Mouse (Mus musculus) hindbrain, embryonic 16.5 days (tissue): ENCODE measurements at regions not wholly inside any gene's neighbourhood (a gene's known extent, or its start where the extent isn't known, plus 50 kb on each side); places are given as distances from the start of the nearest gene placed in this dataset.
"Not testable (repeated sequence)": the region's sequence is repeated elsewhere in the genome, so short reads cannot be mapped to it uniquely, and the experiment has no call there.

ENCODE experiments used
- ATAC-seq: fragments of 200-750 bp; cut with Nextera tagmentation; 2 replicates; pipeline ENCODE4 v1.8.0; 2017; ENCODE audit warnings: moderate TSS enrichment, moderate library complexity
- H3K27ac ChIP-seq: fragments of 300-500 bp; sonication (generic); 2 replicates; pipeline ENCODE4 v1.5.1; 2014; ENCODE audit warnings: low read depth, mild to moderate bottlenecking, control low read depth, low read length, moderate library complexity
- H3K27me3 ChIP-seq: fragments of 300-500 bp; sonication (generic); replicated peaks from 2 replicates; pipeline ENCODE4 v1.6.1; 2014; ENCODE audit warnings: low read length; ENCODE audit not compliant: control insufficient read depth, insufficient read depth
- H3K36me3 ChIP-seq: fragments of 300-500 bp; sonication (generic); 2 replicates; pipeline ENCODE4 v1.6.1; 2014; ENCODE audit warnings: mild to moderate bottlenecking, low read length, moderate library complexity, mixed read lengths; ENCODE audit not compliant: control insufficient read depth, insufficient read depth
- H3K4me1 ChIP-seq: fragments of 300-500 bp; sonication (generic); 2 replicates; pipeline ENCODE4 v1.6.1; 2014; ENCODE audit warnings: low read depth, low read length; ENCODE audit not compliant: control insufficient read depth, insufficient read depth
- H3K4me2 ChIP-seq: fragments of 300-500 bp; sonication (generic); 2 replicates; pipeline ENCODE4 v1.6.1; 2014; ENCODE audit warnings: mild to moderate bottlenecking, low read length, control low read depth, moderate library complexity
- H3K4me3 ChIP-seq: fragments of 300-500 bp; sonication (generic); 2 replicates; pipeline ENCODE4 v1.5.1; 2014; ENCODE audit warnings: mild to moderate bottlenecking, low read length, control low read depth, moderate library complexity
- H3K9ac ChIP-seq: fragments of 300-500 bp; sonication (generic); 2 replicates; pipeline ENCODE4 v1.6.1; 2014; ENCODE audit warnings: low read depth, mild to moderate bottlenecking, control low read depth, low read length, moderate library complexity
- H3K9me3 ChIP-seq: fragments of 300-500 bp; sonication (generic); 2 replicates; pipeline ENCODE4 v1.6.1; 2014; ENCODE audit warnings: mild to moderate bottlenecking, low read length, moderate library complexity; ENCODE audit not compliant: control insufficient read depth
- WGBS: fragments of 180-500 bp; shearing (Covaris S2); extraction: QIAGEN DNeasy Blood & Tissue Kit; methylation state at CpG from one replicate; pipeline ENCODE4 v1.1.7; 2014; 5-methylcytosine and 5-hydroxymethylcytosine counted together

DNA sequence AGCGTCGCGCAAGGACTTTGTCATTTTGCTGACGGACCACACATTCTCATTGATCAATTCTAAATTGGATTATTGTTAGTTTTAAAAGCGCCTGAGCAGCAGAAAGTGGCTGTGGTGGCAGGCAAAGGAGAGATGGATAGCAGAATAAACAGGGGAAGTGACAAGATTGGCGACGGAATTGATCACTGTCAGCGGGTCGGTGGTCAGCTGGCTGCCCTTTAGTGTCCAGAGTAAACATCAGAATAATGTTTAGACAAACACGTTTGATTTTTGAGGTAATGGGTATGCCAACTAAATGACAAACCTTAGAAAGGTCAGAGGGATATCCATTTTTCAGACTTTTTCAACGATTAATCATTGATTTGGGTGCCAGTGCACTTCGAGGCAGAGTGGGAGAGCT lies 292.2 kb downstream of the Setd4 start:
- Histone ChIP-seq H3K9me3 (no peaks in the 10 kb centered on the region), H3K9ac (no peak overlapping the region), H3K27me3 (no peaks in the 10 kb centered on the region), H3K27ac (no peak overlapping the region), H3K4me1 (no peaks in the 10 kb centered on the region), H3K36me3 (no peaks in the 10 kb centered on the region), H3K4me3 (no peak overlapping the region), H3K4me2 (no peak overlapping the region)
- WGBS: 74% methylated on average over 12 of the region's 12 CpGs
- ATAC-seq: no peak

DNA sequence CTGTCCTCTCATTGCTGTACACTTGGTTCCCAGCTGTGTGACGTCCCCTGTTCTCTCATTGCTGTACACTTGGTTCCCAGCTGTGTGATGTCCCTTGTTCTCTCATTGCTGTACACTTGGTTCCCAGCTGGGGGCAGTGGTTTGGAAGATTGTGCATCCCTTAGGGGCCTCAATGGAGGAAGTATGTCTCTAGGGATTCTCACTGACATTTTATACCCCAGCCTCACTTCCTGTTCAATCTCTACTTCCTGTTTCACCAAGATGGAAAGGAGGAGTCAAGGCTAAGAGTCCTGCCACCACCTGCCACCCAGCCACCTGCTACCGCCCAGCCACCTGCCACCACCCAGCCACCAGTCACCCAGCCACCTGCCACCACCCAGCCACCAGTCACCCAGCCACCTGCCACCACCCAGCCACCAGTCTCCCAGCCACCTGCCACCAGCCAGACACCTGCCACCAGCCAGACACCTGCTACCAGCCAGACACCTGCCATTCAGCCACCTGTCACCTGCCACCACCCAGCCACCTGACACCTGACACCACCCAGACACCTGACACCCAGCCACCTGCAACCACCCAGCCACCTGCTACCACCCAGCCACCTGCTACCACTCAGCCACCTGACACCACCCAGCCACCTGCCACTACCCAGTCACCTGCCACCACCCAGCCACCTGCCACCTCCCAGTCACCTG lies 295.1 kb downstream of the Setd4 start:
- no peak for ATAC-seq
- whole genome bisulfite sequencing: 94% methylated on average over 2 of the region's 2 CpGs

DNA sequence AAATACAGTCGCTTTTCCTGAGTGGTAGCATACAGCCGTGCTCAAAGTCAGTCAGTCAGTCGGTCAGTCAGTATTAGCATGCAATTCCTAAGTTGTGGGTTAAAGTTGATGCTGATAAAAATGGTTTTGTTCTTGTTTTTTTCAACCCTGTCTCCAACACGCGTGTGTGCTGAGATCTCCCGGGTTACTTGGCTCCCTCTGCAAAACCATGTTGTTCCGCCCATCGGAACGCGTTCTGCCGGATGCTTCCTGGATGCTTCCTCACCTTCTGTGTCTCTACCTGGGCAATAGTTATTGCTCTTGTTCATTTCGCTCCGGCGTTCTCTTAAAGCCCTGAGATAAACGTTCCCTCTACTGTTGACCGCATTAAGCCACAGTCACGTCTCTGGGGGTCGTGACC lies 296.9 kb downstream of the Setd4 start:
- Histone ChIP-seq H3K4me2 (no peak overlapping the region), H3K27me3 (no peaks in the 10 kb centered on the region), H3K4me1 (no peaks in the 10 kb centered on the region), H3K9ac (no peak overlapping the region), H3K9me3 (no peaks in the 10 kb centered on the region), H3K4me3 (no peak overlapping the region), H3K36me3 (no peaks in the 10 kb centered on the region), H3K27ac (no peak overlapping the region)
- ATAC-seq: no peak
- 93% methylated on average over 18 of the region's 18 CpGs for WGBS

More for the DNA sequence above, 295.1 kb downstream of the Setd4 start:
- no peak overlapping the region for H3K9ac ChIP-seq
- no peaks in the 10 kb centered on the region for H3K9me3 ChIP-seq
- no peaks in the 10 kb centered on the region for H3K36me3 ChIP-seq
- H3K4me2 ChIP-seq: no peak overlapping the region
- H3K27ac ChIP-seq: no peak overlapping the region
- H3K4me1 ChIP-seq: no peaks in the 10 kb centered on the region
- H3K4me3 ChIP-seq: no peak overlapping the region
- H3K27me3 ChIP-seq: no peaks in the 10 kb centered on the region

DNA sequence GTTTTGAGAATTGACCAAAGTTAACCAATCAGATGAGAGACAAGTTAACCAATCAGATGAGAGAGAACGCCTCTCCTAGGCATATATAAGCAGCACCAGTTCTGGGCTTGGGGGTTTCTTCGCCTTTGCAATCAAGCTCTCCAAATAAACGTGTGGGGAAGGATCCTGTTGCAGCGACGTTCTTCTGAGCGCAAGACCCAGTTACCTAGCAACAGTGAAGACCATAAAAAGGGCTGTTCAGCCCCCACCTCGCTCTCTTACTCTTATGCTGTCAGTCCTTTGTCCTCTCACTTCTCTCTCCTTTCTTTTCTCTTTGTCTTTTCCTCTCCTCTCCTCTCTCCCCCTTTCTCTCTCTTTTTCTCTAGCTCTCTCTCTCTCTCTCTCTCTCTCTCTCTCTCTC lies 297.7 kb downstream of the Setd4 start:
- ATAC-seq, H3K9me3 ChIP-seq, H3K4me2 ChIP-seq, H3K4me3 ChIP-seq, H3K27me3 ChIP-seq, H3K9ac ChIP-seq, H3K4me1 ChIP-seq, H3K36me3 ChIP-seq, H3K27ac ChIP-seq: not testable (repeated sequence)
- WGBS: 55% methylated on average over 7 of the region's 7 CpGs

DNA sequence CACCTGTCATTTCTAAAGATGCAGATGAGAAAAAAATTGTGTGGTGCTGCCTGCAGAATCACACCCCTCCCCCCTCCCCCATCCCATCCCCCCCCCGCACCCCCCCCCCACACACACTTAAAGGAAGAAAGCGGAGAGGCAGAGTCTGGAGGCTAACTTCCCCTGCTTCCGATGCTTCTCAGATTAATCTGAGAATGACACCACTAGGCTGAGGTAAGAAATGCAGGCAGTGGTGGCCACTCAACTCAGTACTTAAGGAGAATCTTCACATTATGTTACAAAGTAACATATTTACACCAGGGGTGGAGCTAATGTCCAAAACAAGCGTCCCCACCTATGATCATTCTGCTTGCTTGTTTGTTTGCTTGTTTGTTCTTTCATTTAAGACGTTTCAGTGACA lies 309.4 kb downstream of the Setd4 start:
- Histone ChIP-seq H3K27me3 (peaks cover 10% of the 10 kb centered on the region; the same call in 1 of the 2 replicates), H3K9ac (no peak overlapping the region), H3K4me2 (no peak overlapping the region), H3K36me3 (no peaks in the 10 kb centered on the region), H3K27ac (no peak overlapping the region), H3K9me3 (no peaks in the 10 kb centered on the region), H3K4me1 (no peaks in the 10 kb centered on the region), H3K4me3 (no peak overlapping the region)
- WGBS: 35% methylated on average over 5 of the region's 5 CpGs
- ATAC-seq: no peak

DNA sequence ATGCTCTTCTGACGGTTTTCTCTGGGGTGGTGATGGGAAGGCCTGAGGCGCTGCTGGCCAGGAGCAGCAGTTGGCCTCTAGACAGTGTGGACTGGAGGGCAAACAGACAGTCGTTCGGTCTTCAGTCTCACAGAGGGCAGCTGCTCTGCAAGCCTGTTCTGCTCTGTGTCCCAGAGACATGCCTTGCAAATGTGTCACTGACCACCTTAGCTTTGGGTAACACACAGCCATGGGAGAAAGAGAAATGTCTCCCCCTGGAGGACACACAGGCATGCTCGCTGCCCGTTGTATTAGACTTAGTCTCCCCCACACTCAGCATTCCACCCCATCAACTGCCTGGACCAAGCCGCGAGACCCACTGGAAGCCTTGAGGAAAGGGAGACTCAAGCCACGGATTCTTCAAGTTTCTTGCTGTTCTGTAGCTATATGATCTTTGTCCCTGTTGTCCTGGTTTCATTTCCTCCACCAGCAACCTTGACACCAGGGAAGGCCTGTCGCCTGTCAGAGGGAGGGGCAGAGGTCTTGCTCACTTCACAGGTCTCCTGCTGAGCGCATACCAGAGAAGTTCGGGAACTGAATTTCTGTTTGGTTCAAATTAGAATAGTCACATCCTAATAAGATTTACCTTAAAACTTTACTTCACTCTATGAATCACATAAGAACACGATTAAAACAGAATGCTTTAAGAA lies 310.8 kb downstream of the Setd4 start:
- ATAC-seq: peak; percentile 82
- Histone ChIP-seq H3K4me3 (no peak overlapping the region), H3K27me3 (peaks cover 10% of the 10 kb centered on the region; the same call in 1 of the 2 replicates), H3K36me3 (no peaks in the 10 kb centered on the region), H3K4me2 (no peak overlapping the region), H3K4me1 (no peaks in the 10 kb centered on the region), H3K9me3 (no peaks in the 10 kb centered on the region), H3K27ac (no peak overlapping the region), H3K9ac (no peak overlapping the region)
- 21% methylated on average over 13 of the region's 13 CpGs for WGBS

DNA sequence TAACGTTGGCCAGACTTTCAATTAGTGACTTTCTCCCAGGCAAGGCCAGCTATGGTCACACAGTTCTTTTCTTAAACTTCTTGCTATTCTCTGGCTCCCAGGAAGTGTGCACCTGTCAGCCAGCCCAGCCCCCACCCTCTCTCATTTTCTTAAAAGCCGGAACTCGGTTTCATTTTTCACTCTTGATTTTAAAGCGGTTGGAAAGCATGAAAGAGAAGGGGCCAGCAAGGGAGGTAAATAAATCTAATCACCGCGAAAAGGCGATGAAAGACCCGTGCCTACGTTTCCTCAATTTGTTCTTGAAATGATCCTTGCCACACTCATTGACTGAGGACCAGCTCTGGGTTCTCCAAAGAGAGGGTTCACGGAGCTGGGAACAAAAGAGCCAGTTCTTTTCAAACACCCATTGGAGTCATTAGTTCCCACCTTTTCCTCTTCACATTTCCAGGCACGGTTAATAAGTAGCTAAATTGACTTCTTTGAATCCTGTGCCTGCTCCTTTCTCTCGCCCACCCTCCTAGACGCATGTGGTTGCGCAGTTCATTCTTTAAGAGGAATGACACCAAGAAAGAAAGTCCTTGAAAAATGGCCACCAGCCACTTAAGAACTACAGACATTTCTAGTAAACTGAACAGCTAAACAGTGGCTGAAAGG lies 311.6 kb downstream of the Setd4 start:
- H3K36me3 ChIP-seq: no peaks in the 10 kb centered on the region
- peaks cover 10% of the 10 kb centered on the region; the same call in 1 of the 2 replicates for H3K27me3 ChIP-seq
- 0 out of 2 replicates have a peak overlapping the region, but pooled peaks have one; percentile 6 for H3K4me2 ChIP-seq
- ATAC-seq: no peak
- H3K27ac ChIP-seq: no peak overlapping the region
- 29% methylated on average over 14 of the region's 14 CpGs for WGBS
- H3K4me3 ChIP-seq: no peak overlapping the region
- no peaks in the 10 kb centered on the region for H3K9me3 ChIP-seq
- H3K4me1 ChIP-seq: no peaks in the 10 kb centered on the region
- H3K9ac ChIP-seq: no peak overlapping the region

DNA sequence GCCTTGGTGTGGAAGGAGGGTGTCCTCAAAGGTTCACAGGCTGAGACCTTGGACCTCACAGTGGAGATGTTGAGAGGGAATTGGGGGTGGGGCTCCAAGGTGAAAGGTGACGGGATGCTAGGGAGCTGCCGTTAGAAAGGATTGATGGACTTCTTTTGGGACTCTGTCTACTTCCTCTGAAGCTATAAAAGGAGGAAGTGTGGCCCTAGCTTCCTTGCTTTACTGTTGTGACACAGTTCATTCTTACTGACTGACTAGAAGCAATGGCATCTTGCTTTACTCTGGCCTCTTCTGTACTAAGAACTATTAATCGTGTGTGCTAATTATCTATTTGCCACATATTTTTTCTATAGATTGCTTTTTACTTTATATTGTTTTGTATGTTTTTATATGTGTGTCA lies 315.8 kb downstream of the Setd4 start:
- WGBS: 64% methylated on average over 3 of the region's 3 CpGs
- no peak overlapping the region for H3K27ac ChIP-seq
- H3K9ac ChIP-seq: no peak overlapping the region
- no peak for ATAC-seq
- no peaks in the 10 kb centered on the region for H3K9me3 ChIP-seq
- no peaks in the 10 kb centered on the region for H3K36me3 ChIP-seq
- no peak overlapping the region for H3K4me2 ChIP-seq
- 0 out of 2 replicates have a peak, but pooled peaks cover 6% of the 10 kb centered on the region for H3K27me3 ChIP-seq
- H3K4me3 ChIP-seq: no peak overlapping the region
- H3K4me1 ChIP-seq: no peaks in the 10 kb centered on the region

DNA sequence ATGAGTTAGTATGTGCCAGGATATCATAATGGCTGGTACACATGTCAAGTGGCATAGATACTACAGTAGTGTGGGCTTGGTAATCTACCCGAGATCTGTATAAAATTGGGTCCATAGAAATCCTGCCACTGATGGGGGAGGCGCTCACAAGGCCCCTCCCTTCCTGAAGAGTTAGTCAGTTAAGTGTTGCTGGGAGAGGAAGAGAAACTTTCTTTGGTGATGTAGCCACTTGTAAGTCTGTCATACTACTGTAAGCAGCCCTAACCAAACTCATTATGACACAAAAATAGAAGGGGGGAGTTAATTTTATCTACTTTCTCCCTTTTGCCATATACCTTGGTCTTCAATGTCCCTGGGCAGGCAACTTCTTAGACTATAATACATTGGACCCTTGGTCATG lies 316.3 kb downstream of the Setd4 start:
- Histone ChIP-seq H3K36me3 (no peaks in the 10 kb centered on the region), H3K27ac (no peak overlapping the region), H3K4me3 (no peak overlapping the region), H3K9ac (no peak overlapping the region), H3K4me2 (no peak overlapping the region), H3K27me3 (0 out of 2 replicates have a peak, but pooled peaks cover 6% of the 10 kb centered on the region), H3K9me3 (no peaks in the 10 kb centered on the region), H3K4me1 (no peaks in the 10 kb centered on the region)
- WGBS: 83% methylated on average over 2 of the region's 2 CpGs
- no peak for ATAC-seq
